Mouse (Mus musculus) MEL (cell line): Measurements from ENCODE around the gene Sytl3.
"Not testable (repeated sequence)": the region's sequence is repeated elsewhere in the genome, so short reads cannot be mapped to it uniquely, and the experiment has no call there.

Experiments
- CTCF ChIP-seq, 3 experiments: IDR thresholded peaks in 2 of 3; conservative IDR thresholded peaks in 1 of 3; 2 replicates each; pipeline ENCODE4 v1.5.1; 2011 to 2012; ENCODE audit warnings: low read length in 3 of 3, low read depth in 2 of 3, mild to moderate bottlenecking in 2 of 3, improper control_type of control experiment in 1 of 3, inconsistent platforms in 1 of 3, mixed read lengths in 1 of 3, moderate library complexity in 1 of 3; ENCODE audit not compliant: control insufficient read depth in 1 of 3, insufficient read depth in 1 of 3, poor library complexity in 1 of 3, severe bottlenecking in 1 of 3
- ETS1 ChIP-seq: IDR thresholded peaks from 2 replicates; pipeline ENCODE4 v1.6.1; 2012; ENCODE audit warnings: low read depth, mild to moderate bottlenecking, inconsistent platforms, low read length, improper control_type of control experiment, moderate library complexity
- MXI1 ChIP-seq: IDR thresholded peaks from 2 replicates; pipeline ENCODE4 v1.6.1; 2011; ENCODE audit warnings: mild to moderate bottlenecking, low read depth, low read length, improper control_type of control experiment
- POLR2A ChIP-seq, 2 experiments: IDR thresholded peaks; 2 replicates each; pipeline ENCODE4 v1.6.1; 2011 to 2012; ENCODE audit warnings: low read length in 2 of 2, mild to moderate bottlenecking in 2 of 2, control low read depth in 1 of 2, improper control_type of control experiment in 1 of 2, low read depth in 1 of 2, moderate library complexity in 1 of 2; ENCODE audit not compliant: control insufficient read depth in 1 of 2, insufficient read depth in 1 of 2, poor library complexity in 1 of 2
- TBP ChIP-seq: IDR thresholded peaks from 2 replicates; pipeline ENCODE4 v1.8.0; 2011; ENCODE audit warnings: low read depth, low read length, improper control_type of control experiment
- ZC3H11A ChIP-seq: IDR thresholded peaks from 2 replicates; pipeline ENCODE4 v1.6.1; 2012; ENCODE audit warnings: low read depth, mild to moderate bottlenecking, inconsistent platforms, low read length, improper control_type of control experiment

- TF ChIP-seq CTCF (IDR thresholded peaks at IDR 0.05 in 2 of 3, conservative IDR thresholded peaks at IDR 0.05 in 1 of 3; ENCODE audit: control insufficient read depth in 1 of 3, insufficient read depth in 1 of 3, low read depth in 2 of 3, low read length in 3 of 3, poor library complexity in 1 of 3, severe bottlenecking in 1 of 3); ETS1; TBP; POLR2A (IDR thresholded peaks at IDR 0.05; ENCODE audit: control insufficient read depth in 1 of 2, insufficient read depth in 1 of 2, low read depth in 1 of 2, low read length in 2 of 2, poor library complexity in 1 of 2); MXI1; ZC3H11A: not testable (repeated sequence)
Measured at GRCm38 (mm10) chr17:6658801-6659200, at the start of gene Sytl3.
